Mouse (Mus musculus) layer of hippocampus, adult 11-12 months (tissue): ENCODE results near the gene Samd4.
A peak's percentile ranks its signal among the peaks of the same experiment; 100 is the strongest.

Experiments used
- DNase-seq: peaks from one replicate; pipeline ENCODE4 v3.0.0; 2022; ENCODE audit warnings: low spot score

The Samd4 gene

DNA sequence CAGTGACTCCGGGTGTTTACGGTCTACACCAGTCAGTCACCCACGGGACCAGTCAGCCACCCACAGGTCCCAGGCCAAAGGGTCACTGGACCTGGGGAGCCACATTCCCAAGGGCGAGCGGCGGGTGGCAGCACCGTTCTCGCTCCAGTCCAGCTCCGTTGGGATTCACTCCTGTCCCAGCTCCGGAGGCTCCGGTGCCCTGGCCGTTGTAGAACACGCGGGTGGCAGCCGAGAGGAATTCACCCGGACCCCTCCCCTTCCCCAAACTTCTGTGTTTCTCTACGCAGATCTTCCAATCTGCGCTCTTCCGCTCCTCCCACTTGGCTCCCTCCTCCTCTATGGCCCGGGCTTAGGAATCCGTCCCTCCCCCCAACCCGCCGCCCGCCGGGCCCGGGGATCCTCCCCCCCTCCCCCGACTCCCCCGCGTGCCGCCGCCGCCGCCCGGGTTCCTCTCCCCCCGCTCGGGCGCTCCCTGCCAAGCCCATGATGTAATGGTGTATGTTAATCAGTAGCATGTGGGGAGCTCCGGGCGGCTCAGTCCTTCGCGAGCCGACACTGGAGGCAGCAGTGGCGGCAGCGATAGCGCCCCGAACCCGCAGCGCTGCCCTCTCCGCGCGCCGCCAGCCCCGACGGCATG is at the start of gene Samd4:
Gene Samd4 (plus strand): TSS at position 424 of the 637 bp plus-strand sequence.
- peak; percentile 75 for DNase-seq

DNA sequence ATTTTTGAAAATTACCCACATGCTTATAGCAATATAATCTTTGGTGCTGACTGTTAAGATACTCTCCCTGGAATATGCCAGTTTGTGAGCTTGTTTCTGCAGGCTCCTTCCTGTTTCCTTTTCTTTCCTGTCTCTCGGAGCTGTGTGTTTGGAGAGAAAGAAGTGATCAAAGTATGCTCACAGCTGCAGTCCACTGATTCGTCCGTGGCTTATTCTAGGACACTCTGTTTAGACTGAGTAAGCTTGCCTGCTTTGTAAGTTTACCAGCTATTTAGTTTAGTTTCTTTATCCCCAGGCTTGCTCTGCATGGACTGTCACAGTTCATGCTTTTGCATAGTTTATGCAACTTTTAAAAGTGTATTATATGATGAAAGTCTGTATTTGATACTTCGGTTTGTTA is 43.3 kb upstream of the Samd4 start:
- no peak for DNase-seq

DNA sequence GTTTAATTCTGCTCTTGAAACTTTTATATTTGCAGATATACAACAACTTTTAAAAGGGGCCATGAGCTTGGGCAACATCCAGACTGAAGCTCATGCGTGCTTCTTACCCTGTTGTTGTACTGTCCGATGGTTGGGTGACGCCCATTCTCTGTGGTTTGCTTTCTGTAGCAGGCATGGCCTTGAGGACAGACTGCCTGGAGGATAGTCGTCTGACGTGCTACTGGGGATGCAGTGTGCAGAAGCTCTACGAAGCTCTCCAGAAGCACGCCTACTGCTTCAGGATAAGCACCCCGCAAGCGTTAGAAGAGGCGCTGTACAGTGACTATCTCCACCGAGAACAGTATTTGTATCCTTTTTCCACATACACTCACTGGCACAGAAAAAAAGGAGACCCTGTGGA is 36.9 kb upstream of the Samd4 start:
- no peak for DNase-seq

- DNase-seq = no peak
These were observed 34.5 kb upstream of the Samd4 start for GRCm38 (mm10) chr14:46848063-46848590.

DNA sequence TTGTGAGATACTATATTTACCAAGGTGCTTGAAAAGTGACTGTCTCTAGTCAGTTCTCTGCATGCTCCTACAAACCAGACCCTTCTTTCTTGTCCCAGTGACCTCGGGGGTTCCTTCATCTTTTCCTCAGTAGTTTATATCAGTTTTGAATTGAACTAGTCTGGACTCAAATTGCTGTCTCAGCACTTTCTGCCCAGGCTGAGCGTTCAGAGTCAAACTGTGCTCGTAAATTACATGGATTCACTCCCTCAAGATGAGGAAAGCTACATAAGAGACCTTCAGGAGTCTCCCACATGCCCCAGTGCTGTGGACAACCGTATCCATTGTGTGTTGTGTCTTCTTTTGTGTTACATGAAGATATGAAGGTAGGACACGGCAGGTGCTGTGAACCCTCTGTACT is 33.9 kb upstream of the Samd4 start:
- DNase-seq = no peak

DNA sequence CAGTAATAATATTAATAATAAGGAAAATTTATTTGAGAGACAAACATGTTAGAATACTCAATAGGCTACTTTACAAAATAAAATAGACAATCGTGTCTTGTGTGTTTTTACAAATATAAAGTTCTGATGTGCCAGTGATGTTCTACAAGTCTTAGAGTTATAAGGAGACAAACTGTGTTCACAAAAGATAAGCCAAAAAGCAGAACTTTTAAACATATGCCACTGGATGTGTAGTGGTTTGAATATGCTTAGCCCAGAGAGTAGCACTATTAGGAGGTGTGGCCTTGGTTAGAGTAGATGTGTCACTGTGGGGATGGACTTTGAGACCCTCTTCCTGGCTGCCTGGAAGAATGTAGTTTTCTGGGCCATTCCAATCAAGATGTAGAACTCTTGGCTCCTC is 32.9 kb upstream of the Samd4 start:
- no peak for DNase-seq

- no peak for DNase-seq
These were observed 29.0 kb upstream of the Samd4 start for GRCm38 (mm10) chr14:46853677-46854076.

DNA sequence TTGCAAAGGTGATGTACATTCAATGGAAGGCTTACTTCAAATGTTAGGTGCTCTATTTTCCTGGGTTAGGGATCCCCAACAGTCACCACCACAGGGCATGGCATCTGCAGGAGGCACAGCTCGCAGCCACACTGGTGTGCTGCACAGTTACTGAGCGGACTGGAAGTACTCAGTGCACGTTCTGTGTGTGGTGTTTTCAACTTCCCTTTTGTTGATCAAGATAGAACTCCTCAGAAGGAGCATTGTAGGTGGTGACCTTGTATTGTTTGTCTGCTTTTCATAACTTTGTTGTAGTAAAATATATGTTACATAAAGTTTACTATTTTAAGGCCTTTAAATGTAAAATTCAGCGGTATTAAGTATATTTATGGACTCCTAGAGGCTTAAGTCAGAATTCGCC is 19.7 kb upstream of the Samd4 start:
- DNase-seq = no peak

- peak; percentile 64 for DNase-seq
These were observed 1.7 kb upstream of the Samd4 start for GRCm38 (mm10) chr14:46880935-46881334.

DNA sequence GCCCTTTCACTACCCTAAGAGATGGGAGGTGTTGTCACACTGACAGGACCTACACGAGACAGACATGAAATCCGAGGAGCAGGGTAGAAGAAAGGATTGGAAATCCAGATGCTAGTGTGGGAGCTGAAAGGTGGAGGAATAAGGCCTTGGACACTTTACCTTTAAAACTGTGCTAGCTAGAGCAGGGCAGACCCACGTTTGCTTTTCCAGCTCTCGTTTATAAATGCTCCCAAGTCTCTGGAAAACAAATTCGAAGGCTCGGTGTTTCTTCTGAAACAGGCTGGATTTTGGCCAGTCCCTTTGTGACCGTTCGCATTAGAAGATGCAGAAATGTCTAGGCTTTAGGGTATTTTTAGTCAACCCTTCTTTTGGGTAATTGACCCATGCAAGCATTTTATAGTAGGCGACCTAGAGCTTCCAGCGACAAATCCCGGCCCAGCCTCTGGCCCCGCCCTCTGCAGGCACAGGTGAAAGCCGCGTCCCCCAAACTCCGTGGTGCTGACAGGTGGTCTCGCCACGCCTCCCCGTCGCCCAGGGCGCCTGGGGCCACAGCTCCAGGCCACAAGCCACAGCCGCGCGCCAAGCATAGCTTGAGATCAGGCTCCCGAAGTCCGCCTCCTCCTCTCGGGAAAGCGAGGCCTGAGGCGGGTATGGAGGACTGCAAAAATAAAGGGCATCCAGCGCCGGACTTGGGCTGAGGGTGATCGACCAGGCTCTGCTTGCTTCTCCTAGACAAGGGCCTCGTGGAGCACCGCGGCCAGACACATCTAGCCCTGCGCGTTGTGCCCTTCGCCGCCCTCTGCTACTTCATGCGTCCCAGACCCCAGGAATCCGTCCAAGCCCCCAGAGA is 848 bp upstream of the Samd4 start:
- no peak for DNase-seq

- peak; percentile 68 for DNase-seq
These were observed 615 bp downstream of the Samd4 start for GRCm38 (mm10) chr14:46883068-46883870.

DNA sequence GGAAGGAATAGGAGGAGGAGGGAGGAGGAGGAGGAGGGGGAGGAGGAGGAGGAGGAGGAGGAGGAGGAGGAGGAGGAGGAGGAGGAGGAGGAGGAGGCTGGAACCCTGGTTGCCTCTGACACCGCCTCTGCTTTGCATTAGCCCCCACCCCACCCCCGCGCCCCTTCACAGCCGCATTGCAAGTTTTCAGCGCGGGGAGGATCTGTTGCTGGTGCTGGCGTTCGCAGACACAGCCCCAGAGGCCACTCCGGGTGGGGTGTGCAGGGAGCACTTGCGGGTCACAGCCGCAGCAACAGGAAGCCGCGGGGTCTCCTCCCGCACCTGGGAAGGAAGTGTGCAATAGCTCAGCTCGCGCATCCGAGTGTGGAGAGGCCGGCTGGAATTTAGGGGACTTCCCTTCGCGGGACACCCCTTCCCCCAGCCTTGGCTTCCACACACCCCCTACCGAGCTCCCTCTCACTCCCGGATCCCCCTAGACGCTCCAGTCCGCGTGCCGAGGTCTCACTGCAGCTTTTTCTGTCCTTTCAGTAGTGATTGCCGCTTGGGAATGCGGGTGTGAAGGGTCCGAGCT is 1.3 kb downstream of the Samd4 start:
- peak; percentile 29 for DNase-seq

GRCm38 (mm10) chr14:46884701-46885428 is 2.2 kb downstream of the Samd4 start:
- peak; percentile 42 for DNase-seq

DNA sequence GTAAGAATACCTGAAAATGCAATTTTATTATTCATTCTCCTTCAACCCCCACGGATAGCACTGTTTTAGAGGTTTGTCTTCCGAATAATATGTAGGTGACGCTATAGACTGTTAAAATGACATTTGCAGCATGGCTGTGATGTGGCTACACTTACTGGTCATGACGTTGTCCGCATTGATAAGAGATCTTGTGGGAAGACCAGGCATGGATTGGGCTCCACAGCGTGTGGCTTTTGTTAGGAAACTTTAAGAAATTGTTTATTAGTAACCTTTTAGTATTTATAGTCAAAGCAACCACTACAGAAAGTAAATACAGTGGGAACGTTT is 2.7 kb downstream of the Samd4 start:
- DNase-seq = no peak

GRCm38 (mm10) chr14:46885891-46886301 is 3.2 kb downstream of the Samd4 start:
- DNase-seq = peak; percentile 17

DNA sequence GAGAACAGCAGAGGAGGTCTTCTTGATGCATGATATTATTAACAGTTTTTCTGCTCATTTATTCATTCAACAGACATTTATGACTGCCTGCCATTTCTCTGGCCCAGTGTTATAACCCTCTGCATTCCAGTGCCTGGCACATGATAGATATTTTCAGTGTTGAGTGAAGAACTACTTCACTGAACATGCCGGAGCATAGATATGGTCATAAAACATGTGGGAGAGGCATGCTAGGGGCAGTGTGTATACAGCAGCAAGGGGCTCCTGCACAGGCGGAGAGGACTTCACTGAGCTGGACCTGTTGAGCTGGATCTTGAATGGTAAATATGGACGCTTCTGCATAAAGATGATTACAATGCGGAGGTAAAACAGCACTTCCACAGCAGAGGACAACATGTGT is 6.4 kb downstream of the Samd4 start:
- no peak for DNase-seq

GRCm38 (mm10) chr14:46893961-46894360 is 11.3 kb downstream of the Samd4 start:
- no peak for DNase-seq

DNA sequence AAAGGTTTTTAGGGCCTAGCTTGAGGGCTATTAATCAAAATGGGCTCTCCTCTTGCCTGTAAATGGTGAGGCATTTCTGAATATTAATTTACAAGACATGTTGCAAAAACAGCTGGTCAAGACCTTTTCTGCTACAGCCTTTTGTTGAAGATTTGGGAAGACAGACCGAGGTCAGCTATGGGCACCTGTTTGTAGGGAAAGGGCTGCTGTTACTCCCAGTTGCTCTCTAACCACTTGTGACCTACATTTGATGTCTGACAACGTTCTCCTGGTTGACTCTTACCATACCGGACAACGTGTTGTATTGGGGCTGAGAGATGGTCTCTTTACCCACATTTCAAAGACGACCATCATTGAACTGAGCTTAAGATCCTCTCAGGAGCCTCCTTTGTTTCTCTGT is 15.3 kb downstream of the Samd4 start:
- DNase-seq = no peak

DNA sequence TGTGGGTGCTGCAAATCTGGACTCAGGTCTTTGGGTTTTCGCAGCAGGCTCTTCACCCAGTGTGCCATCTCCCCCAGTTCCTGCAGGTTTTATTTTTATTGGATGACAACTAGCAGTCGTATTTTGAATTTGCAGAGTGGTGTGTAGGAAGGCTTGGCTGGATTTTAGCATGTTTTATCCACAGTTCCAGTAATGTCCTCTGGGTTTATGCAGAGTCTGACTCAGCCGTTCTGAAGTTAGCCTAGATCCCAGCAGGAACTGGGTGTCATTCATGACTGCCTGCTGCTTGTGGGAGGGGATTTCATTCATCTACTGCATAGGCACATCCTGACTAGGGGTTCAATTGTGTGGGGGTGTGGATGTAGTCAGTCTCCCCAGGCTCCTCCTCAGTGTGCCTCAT is 16.0 kb downstream of the Samd4 start:
- DNase-seq = peak; percentile 52

DNA sequence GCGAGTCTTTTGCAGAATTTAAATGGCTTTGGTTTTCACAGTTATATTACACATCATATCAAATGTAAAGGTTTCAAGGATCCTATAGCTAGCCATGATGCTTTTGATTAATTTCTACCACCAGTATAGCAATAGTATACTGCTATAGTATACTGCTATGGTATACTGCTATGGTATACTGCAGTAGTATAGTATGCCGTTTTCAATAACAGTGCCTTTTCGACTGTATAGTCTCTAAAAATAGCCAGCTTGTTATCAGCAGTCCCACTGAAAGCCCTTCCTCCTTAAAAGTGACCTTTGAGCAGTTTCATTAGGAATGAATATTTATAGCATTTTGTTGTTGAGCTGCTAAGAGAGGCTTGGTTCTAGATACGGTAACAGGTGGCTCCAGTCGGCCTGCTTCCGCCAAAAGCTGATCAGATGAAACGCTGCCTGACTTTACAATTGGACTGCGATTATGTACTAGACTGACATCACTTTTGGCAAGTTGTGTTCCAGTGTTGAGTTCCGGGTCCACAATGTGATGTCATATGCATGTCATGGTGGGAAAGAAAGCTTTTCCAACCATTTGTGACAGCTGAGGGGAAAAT is 19.9 kb downstream of the Samd4 start:
- no peak for DNase-seq

GRCm38 (mm10) chr14:46904276-46904675 is 21.6 kb downstream of the Samd4 start:
- DNase-seq = no peak
